Mouse (Mus musculus): ENCODE data around the gene Tln2.

Gene Tln2

DNA sequence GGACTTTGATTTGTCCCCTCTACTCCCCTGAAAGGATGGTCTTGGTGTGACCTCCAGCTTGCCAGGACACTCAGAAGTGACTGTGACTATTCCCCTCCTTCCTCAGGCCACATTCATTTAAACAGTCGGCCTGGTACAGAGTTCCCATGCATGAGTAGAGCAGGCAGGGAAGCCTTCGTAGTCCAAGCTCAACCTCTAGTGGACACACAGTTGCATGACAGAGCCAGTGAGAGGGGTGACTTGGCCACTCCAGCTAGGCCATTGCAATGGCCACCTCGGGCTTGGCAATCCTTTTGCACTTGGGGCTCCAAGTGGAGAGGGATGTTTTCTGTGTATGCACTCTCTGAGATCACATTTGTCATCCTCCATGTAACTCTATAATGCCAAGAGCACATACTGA is 285.2 kb downstream of the Tln2 start:
- no peak for DNase-seq (ENCODE audit: low read depth)

DNA sequence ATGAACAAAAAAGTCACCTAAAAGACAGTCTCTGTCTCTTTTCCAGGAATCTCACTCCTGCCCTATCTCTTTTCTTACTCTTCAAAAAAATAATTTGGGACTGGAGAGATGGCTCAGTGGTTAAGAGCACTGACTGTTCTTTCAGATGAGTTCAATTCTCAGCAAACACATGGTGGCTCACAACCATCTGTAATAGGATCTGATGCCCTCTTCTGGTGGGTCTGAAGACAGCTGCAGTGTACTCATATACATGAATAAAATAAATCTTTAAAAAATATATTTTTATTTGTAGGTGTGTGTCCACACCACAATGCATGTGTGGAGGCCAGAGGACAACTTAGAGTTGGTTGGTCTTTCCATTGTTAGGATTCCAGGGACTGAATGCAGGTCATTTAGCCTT is 286.1 kb downstream of the Tln2 start:
- no peak for DNase-seq (ENCODE audit: low read depth)

- no peak for DNase-seq (ENCODE audit: low read depth)
Measured at GRCm38 (mm10) chr9:67270734-67271133, 288.8 kb downstream of the Tln2 start.

DNA sequence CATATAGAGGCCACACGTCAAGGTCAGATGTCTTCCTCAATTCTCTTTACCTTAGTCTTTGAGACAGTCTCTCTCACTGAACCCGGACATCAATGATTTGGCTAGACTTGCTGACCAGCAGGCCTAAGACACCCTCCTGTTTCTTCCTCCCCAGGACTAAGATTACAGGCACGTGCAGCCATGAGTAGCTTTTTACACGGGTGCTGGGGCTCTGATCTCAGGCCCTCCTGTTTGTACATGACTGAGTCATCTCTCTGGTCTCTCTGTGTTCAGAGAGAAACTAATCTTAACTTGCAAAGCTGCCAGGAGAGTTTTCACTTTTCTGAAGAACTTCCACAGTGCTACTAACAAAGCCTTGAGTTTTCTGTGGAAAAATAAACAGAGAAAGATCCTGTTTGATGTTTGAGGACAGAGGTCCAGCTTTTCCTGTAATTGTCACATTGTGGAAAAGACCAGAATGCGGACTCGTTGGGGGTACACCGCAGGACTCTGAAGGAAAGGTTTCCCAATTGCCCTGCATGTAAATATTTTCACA is 289.4 kb downstream of the Tln2 start:
- DNase-seq (ENCODE audit: low read depth) = no peak

DNA sequence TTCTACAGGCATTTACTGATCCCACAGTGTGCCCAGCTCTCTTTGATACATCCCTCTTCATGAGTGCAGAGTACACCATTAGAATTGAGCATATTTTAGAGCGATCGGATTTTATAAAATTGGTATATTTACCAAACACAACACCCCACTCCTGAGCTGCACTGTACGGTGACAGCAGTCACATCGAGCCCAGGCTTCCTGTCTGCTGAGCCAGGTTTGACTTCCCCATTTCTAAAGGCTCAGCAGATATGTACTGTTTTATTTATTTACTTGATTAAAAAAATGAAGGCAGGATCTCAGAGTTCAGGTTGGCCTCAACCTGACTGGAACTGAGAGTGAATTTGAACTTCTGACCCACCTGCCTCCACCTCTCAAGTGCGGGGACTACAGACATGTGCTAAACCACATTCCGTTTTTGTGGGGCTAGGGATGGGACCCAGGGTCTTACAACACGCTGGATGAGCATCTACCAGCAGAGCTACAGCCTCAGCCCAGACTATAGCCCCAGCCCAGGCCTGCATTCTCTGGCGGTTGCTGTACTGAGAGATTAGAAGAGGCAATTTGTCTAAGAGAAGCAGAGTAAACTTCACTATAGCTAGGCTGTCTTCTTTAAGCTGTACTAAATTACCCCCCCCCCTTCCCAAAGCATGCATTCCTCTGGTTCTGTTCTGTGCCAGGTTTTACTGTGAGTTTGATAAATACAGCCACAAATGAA is 292.1 kb downstream of the Tln2 start:
- DNase-seq (ENCODE audit: low read depth) = no peak

- no peak for DNase-seq (ENCODE audit: low read depth)
Measured at GRCm38 (mm10) chr9:67265513-67265912, 294.0 kb downstream of the Tln2 start.

GRCm38 (mm10) chr9:67264896-67265295 is 294.6 kb downstream of the Tln2 start:
- DNase-seq (ENCODE audit: low read depth) = no peak

DNA sequence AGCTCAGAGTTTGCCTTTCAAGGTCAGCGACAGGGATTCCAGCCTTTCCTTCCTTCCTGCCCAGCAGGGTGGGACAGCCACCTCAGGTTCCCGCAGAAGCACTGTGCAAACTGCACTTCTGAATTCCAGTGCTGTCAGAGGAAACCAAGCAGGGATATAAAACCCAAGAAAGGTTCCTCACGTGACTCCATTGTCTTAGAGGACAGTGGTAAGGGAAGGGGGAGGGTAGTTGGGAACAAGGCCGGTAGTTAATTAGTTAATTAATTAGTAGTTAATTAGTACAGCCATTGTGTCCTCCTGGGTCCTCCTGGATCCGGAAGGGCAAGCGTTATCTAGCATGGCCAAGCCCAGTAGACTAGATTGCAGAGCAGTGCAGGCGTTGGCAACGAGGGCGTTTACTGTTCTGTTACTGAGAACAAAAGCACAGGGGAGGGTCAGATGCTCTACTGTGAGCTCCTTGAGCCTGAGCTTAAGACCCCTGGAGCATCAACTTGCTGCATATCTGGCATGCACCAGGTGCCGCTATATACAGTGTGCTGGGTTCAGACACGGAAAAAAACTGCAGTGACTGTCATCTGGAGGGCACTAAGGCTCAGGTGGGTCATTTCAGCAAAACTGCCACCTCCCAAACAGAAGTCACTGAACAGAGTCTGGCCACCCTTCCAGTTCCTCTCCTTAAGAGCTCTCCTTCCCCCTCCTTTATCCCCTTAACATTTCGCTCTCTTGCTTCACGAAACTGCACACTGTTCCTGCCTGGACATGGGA is 298.5 kb downstream of the Tln2 start:
- no peak for DNase-seq (ENCODE audit: low read depth)

DNA sequence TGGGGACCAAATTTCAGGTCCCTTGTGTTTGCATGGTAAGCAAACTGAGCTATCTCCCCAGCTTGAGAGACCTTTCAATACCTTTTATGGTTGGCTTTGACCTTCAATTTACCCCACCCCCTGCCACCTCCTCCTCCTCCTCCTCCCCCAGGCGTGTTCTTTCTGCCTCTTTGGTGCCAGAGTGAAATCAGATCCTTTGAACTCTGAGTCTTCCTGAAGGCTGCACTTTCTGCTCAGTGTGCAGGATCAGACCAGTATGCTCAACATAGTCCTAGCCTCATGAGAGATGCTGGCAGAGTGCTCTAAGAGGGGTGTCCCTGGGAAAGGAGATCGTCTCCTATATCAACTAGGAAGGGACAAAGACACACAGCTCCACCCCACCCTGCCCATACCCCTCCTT is 309.4 kb downstream of the Tln2 start:
- no peak for DNase-seq (ENCODE audit: low read depth)

GRCm38 (mm10) chr9:67247365-67247950 is 312.0 kb downstream of the Tln2 start:
- DNase-seq (ENCODE audit: low read depth) = no peak

DNA sequence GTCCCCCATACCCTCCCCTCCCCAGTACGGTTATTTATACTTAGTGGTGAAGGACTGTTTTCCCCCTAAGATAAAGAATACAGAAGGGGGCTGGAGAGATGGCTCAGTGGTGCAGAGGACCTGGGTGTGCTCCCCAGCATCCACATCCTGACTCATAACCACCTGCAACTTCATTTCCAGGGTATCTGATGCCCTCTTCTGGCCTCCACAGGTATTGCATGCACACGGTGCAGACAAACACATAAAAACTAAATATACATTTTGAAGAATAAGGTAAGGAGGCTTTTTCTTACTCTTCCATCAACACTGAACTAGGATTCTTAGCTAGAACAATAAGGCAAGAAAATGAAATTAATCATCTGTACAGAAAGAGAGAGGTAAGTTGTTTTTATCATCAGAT is 314.2 kb downstream of the Tln2 start:
- no peak for DNase-seq (ENCODE audit: low read depth)

- DNase-seq (ENCODE audit: low read depth) = no peak
Measured at GRCm38 (mm10) chr9:67241683-67242082, 317.8 kb downstream of the Tln2 start.

- DNase-seq (ENCODE audit: low read depth) = no peak
Measured at GRCm38 (mm10) chr9:67240456-67240855, 319.0 kb downstream of the Tln2 start.

GRCm38 (mm10) chr9:67236987-67237386 is 322.5 kb downstream of the Tln2 start:
- DNase-seq (ENCODE audit: low read depth) = no peak

DNA sequence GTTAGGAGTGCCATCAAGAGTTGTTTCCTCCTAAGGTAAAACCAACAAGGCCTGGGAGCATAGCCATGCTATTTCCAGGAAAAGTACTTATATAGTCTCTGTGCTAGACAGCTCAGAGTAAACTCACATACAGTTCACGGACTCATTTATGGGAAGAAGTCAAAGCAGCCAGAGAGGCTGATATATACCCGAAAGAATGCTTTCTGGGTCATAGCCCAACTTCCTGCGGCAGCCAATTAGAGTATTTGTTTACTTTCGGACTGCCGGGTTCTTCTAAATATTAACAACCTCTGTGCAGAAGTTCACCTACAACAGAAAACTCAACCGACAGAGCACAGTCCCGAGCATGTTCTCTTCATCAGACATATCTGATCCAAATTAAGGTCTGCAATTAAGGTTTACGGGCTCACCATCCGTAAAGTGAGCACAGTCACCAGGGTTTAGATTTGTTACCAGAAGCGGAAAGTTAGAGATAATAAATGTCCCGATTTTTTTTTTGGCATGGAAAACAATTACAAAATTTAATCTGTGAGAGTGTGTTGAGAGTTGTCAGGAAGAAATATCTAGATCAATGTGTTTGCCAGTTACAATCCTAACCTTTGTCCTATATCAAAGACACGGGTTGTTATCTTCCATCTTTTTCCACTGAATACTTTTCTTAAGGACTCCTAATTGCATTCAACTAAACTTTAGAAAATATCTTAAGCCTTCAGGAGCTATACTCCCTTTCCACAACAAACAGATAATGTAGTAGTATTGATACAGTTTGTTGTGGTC is 323.9 kb downstream of the Tln2 start:
- DNase-seq (ENCODE audit: low read depth) = no peak

GRCm38 (mm10) chr9:67229033-67229432 is 330.5 kb downstream of the Tln2 start:
- no peak for DNase-seq (ENCODE audit: low read depth)

DNA sequence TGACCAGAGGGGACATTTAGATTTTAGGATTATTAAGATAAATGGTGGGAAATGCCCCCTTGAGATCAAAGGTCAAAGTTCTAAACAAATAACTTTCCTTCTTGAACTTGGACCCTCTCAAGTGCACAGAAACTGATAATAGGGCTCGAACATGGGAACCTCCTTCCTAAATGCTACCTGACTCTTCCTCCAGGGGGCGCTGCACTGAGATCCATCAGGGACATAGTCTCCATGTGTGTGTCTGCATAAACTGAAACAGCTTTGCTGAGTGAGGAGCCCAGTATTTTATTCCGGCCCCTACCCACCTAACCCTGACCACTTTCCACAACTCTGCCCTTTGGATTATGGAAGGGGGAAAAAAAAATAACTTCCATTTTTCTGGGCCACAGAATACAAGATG is 339.1 kb downstream of the Tln2 start:
- DNase-seq (ENCODE audit: low read depth) = peak; percentile 10

DNA sequence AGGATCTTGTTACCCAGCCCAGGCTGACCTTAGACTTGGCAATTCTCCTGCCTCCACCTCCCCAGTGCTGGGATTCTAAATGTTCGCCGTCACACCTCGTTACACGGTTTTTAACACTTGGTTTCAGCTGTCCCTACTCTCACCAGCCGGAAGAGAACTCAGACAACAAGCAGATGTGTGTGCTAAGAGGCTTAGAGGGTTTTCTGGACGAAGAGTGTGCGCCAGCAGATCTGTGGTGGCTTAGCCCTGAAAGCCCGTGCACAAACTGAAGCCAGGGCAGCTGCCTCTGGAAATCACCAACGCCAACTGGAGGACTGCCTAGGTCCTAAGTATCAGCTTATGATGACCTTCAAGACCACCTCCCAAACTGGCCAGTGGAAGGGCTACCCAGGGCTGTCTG is 341.5 kb downstream of the Tln2 start:
- DNase-seq (ENCODE audit: low read depth) = no peak

GRCm38 (mm10) chr9:67214191-67214985 is 345.1 kb downstream of the Tln2 start:
- no peak for DNase-seq (ENCODE audit: low read depth)

DNA sequence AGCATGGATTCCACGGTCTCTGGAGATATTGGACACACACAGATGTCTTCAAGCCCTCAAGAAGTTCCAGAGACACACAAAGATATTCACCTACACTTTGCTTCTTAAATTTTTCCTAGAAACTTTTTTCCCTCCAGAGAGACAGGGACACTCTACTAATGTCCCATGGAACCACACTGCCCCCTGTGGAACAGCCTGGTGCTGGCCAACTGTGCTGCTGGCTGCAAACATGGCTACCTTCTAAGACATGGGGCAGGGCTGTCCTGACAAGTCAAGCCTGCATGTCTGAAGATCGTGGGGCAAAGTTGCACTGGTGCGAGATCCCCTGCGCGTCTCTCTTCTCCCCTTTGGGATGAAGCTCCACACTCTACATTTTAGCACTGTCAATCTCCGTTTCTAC is 346.2 kb downstream of the Tln2 start:
- DNase-seq (ENCODE audit: low read depth) = no peak

- DNase-seq (ENCODE audit: low read depth) = no peak
Measured at GRCm38 (mm10) chr9:67211220-67211619, 348.3 kb downstream of the Tln2 start.
